Mouse (Mus musculus) stomach, postnatal 0 days (tissue): ENCODE data around the gene Vsig8.

ENCODE experiments used
- CTCF ChIP-seq: IDR thresholded peaks from 2 replicates; pipeline ENCODE4 v1.5.1; 2016; ENCODE audit warnings: antibody characterized with exemption, low read depth, mild to moderate bottlenecking, moderate library complexity
- EP300 ChIP-seq: optimal IDR thresholded peaks from 2 replicates; pipeline ENCODE3; 2016; ENCODE audit warnings: antibody characterized with exemption

GRCm38 (mm10) chr1:172580116-172580515 lies 24.4 kb downstream of the Vsig8 start:
- TF ChIP-seq CTCF (no peak), EP300 (peak; percentile 50)
